Mouse (Mus musculus) CH12F3 (cell line): ENCODE results near the gene Acss2.
"Not testable (repeated sequence)": the region's sequence is repeated elsewhere in the genome, so short reads cannot be mapped to it uniquely, and the experiment has no call there.

Source experiments
- in situ Hi-C: fragments of 300-500 bp; cut with MboI; formaldehyde crosslinking; loops from 2 replicates; pipeline ENCODE4 v1.14.3; 2020; ENCODE audit warnings: low sequenced_read_pairs

Acss2 gene

DNA sequence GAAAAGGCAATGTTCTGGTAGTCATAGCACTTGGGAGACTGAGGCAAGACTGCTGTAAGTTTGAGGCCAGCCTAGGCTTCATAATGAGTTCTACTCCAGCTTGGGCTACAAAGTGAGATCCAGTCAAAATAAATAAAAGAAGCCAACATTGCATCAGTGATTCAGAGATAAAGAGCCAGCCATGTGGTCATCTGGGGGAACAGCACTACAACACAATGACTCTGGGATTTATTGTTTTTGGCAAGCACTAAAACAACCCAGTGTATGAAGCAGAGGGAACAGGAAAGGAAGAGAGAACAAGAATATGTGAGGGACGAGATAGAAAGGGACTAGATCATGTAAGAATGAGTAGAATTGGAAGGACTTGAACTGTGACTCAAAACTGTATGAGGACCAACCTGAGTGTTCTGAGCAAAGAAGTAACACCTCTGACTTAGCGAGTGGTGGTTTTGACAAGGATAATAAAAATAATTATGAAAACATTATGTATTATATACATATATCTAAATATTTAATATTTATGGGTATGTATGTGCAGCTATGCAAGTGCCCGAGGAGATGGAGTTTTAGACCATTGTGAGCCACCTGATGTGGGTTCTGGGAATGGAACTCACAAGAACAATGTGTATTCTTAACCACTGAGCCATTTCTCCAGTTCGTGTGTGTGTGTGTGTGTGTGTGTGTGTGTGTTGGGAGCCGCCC, 20.2 kb downstream of the Acss2 start:
- in situ Hi-C loops = no loop called here

DNA sequence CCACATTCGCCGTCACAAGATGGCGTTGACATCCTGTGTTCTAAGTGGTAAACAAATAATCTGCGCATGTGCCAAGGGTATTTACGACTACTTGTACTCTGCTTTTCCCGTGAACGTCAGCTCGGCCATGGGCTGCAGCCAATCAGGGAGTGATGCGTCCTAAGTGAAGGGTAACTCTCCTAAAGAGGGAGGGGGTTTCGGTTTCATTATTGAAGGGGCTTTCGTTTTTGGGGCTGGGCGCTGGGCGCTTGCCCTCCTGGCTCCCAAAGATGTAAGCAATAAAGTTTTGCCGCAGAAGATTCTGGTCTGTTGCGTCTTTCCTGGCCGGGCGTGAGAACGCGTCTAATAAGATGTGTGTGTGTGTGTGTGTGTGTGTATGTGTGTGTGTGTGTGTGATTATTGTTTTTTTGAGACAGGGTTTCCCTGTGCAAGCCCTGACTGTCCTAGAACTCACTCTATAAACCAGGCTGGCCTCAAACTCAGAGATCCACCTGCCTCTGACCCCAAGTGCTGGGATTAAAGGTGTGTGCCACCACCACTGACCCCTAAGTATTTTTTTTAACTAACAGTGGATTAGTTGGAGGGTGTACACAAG, 20.8 kb downstream of the Acss2 start:
- in situ Hi-C loops = not testable (repeated sequence)

GRCm38 (mm10) chr2:155539696-155540095, 21.9 kb downstream of the Acss2 start:
- in situ Hi-C loops = no loop called here

DNA sequence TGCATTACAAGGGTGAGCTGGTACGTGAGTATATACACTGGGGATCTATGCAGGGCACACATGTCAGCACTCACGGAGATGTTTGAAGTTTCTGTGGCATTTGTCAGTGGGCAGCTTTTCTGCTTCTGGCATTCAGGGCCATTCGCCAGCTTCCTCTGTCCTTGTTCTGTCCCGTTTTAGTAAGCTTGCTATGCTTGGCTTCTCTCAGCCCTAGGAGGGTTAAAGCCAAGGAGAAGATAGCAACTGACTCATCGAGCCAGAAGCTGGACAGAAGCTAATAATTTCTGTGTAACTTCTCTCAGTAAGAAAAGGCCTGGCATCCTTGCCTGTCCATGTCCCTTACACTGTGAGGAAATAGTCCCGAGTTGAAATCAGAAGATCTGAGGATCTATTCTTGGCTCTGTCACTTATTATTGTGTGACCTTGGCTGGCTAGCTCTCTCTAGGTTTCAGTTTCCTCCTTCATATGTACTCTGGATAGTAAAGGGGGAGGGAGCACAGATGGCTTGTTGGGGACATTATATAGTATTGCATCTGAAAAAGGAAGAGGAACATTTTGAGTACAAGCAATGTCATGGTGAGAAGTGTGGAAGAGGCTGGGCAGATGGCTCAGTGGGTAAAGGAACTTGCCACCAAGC, 23.2 kb downstream of the Acss2 start:
- in situ Hi-C loops = no loop called here

DNA sequence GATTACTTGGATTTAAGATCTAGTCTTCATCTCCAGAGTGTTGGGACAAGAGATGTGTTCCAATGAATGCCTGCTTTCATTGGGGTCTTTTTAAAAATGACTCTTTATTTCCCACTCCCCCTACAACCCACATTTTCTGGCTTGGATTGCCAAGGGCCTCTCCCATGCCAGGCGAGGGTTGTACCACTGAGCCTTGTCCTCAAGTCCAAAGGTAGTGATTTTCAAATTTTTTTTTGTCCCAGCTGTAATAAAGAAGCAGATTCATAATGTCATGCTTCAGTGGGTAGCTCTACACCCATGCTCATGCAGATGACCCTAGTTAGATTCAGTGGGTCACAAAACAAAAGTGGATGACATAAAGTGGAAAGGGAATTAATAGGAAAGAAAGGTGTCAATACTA, 29.2 kb downstream of the Acss2 start:
- in situ Hi-C loops = no loop called here

DNA sequence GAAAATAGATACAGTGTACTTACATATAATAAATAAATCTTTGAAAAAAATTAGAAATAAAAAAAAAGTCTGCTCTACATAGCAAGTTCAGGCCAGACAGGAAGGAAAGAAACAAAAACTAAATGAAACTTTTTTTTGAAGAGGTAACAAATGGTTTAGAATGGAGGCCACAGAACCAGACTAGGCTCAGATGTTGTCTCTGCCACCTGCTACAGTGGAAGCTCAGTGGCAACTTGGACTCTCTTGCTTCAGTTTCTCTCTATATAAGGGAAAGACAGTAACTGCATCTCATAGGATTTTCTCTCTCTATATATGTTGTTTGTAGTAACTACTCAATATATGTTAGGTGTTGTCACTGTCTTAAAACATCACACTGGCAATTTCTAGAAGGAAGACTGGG, 34.6 kb downstream of the Acss2 start:
- in situ Hi-C loops = no loop called here

- in situ Hi-C loops = no loop called here
Measured at GRCm38 (mm10) chr2:155552949-155553354, 35.2 kb downstream of the Acss2 start.

GRCm38 (mm10) chr2:155554426-155554985, 36.8 kb downstream of the Acss2 start:
- in situ Hi-C loops = no loop called here

GRCm38 (mm10) chr2:155562209-155562608, 44.5 kb downstream of the Acss2 start:
- in situ Hi-C loops = no loop called here

- in situ Hi-C loops = no loop called here
Measured at GRCm38 (mm10) chr2:155562934-155563333, 45.2 kb downstream of the Acss2 start.

GRCm38 (mm10) chr2:155567751-155568150, 50.0 kb downstream of the Acss2 start:
- in situ Hi-C loops = no loop called here

- in situ Hi-C loops = no loop called here
Measured at GRCm38 (mm10) chr2:155569223-155569807, 51.6 kb downstream of the Acss2 start.

DNA sequence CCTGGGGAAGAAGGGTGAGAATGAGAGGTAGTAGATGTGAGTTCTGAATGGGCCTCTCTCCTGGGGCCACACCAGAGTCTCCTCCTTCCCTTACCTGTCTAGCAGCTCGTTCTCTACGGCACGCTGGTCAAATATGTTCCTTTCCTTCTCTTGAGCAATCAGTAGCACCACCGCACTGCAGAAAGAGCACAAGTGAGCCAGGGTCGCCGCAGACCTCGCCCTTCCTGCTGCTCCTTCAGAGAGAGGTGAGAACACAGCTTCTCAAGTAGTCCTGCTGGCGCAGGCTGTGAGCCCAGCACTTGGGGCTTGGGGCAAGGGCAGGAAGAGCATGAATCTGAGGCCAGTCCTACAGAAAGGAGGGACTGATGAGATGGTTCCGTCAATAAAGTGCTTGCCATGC, 55.3 kb downstream of the Acss2 start:
- in situ Hi-C loops = no loop called here

DNA sequence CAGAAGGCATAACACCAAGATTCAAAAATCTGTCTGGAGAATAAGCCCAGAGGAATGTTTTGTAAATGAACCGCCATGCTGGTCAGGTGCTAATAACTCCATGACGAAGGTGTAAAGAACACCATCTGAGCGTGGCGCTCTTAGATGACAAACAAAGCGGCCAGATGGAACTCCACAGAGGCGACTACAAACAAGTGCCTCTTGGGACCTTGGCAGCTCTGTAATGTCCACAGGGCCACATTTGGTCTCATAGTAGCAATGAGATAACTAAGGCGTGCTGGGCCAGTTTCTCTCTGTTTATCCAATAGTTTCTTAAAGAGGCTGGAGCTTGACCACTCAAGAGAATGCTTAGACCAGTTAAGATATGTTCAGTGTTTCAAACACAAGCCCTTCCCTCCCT, 56.2 kb downstream of the Acss2 start:
- in situ Hi-C loops = no loop called here

DNA sequence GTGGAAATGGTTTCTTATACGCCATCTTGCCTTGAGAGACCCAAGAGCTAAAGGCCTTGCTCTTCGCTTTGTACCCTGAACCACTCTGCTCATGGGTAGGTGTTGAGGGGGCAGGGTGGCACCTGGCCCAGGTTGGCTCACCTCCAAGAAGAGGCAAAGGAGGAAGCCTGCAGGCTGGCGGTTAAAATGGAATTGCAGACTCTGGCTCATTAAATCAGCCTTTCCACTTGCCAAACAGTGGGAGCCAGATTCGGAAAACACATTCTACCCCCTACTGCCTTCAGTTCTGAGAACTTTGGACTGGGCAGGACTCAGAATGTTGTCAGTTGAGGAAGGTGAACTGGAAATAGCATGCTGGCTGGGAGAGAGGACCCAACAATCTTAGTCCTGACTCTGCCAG, 57.0 kb downstream of the Acss2 start:
- in situ Hi-C loops = no loop called here

DNA sequence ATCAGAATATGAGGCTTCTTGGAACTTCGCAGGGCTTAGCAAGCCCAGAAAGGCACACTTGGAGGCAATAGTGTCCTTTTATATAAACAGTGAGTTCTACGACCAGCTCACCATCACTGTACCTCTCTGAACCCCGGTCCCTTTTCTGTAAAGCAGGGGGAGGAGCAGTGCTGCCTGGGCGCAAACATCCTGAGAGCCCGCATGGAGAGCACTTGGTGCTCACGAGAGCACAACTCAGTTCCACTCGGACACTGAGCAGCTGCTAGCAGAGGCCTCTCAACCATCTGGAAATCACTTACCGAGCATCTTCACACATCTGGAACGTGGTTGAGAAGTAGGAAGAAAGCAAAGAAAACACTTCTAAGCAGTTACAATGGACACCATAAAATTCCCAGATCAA, 58.9 kb downstream of the Acss2 start:
- in situ Hi-C loops = no loop called here

- in situ Hi-C loops = loop anchor here (5.0 kb wide), 1 partner anchor 63 kb away; the partner anchor contains the start of genes Acss2 and Ggt7
Measured at GRCm38 (mm10) chr2:155580331-155580730, 62.6 kb downstream of the Acss2 start.

DNA sequence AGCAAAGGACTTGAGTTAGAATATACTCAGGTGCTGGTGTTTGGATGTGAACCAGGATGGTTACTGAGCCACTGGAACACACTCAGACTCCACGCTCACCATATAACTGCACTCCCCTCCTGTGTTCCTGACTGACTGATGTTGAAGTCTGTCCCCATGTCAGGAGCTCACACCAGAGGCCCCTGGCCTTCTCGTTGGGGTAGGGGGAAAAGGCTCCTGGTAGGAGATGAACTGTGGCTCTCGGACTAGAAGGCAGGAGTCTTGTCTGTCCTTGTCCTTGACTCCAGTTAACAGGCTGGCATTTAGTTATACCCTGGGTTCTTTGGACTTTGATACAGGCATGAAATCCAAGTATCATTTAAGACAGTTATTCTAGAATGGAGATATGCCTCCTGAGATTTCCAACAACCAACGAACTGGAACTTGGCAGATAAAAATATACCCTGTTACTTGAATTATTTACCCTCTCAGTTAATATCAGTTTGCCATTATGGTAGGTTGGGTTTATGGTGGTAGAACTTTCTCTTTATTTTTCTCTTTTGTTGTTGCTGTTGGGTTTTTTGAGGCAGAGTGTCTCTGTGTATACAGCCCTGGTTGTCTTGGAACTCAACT, 64.7 kb downstream of the Acss2 start:
- in situ Hi-C loops = loop anchor here (5.0 kb wide), 1 partner anchor 65 kb away; the partner anchor contains the start of genes Acss2 and Ggt7

GRCm38 (mm10) chr2:155582996-155583395, 65.2 kb downstream of the Acss2 start:
- in situ Hi-C loops = loop anchor here (5.0 kb wide), 1 partner anchor 66 kb away; the partner anchor contains the start of genes Acss2 and Ggt7

DNA sequence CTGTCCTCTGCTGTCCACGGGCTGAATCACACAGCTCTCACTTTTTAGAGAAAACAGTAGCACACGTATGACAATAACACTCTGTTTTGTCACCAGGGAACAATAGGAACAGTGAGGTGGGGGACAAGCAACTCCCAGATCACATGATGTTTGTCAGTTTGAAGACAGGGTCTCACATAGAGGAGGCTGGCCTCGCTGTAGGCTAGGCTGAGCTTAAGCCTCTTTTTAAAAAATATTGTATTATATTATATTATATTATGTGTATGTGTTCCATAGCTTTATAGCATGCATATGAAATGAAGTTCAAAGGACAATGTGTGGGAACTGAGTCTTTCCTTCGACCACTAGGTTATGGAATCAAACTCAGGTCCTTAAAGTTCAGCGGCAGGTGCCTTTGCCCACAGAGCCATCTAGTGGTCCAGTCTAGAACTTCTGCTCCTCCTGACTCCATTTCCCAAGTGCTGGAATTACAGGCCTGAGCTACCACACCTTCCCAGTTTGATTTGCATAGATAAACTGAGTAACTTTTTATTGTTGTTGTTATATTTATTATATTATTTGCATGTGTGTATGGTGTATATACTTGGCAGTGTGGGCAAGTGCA, 66.3 kb downstream of the Acss2 start:
- in situ Hi-C loops = loop anchor here (5.0 kb wide), 1 partner anchor 67 kb away; the partner anchor contains the start of genes Acss2 and Ggt7
